Mouse (Mus musculus): ENCODE measurements around the gene Gdf3. TPM values are rescaled to one million over a fixed set of nuclear protein-coding genes. Genes with fewer than 3 reads are reported as not detected.
A peak's percentile ranks its signal among the peaks of the same experiment; 100 is the strongest.
"Not testable (repeated sequence)": the region's sequence is repeated elsewhere in the genome, so short reads cannot be mapped to it uniquely, and the experiment has no call there.

Gdf3 gene
- 0.06 TPM in 1 of 2 replicates, not detected in the other for polyA plus RNA-seq (2015; fragmentation: Nextera tagmentation; extraction: Ambion mirVana)

DNA sequence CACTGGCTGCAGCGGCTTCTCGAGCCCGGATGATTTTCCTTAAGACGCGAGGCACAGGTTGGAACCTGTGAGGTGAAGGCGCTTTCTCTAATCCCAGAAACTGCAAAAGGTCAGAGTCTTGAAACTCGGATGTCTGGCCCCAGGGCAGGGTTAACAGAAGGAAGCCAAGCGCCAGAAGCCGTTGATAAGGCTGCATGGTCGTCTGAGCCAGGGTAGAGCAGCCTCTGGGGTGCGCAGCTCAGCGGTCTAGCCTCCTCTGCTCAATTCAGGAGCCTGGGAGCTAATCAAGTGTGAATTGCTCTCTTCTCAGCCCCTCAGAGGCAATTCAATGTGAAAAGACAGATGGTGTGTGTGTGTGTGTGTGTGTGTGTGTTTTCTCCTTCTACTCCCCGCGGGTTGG, at the start of gene Gdf3:
Gene Gdf3 (minus strand): TSS at position 317 of the 400 bp plus-strand sequence.
- Histone ChIP-seq H3K4me2 (no peak within 1 kb of the TSS), H3K4me3 (no peak within 1 kb of the TSS), H3K9ac (no peak within 1 kb of the TSS), H3K27me3 (no peaks in the 10 kb centered on the region), H3K36me3 (no peaks in the 10 kb centered on the region), H3K27ac (replicated peaks) (no peak within 1 kb of the TSS), H3K4me1 (replicated peaks) (no peaks in the 10 kb centered on the region), H3K9me3 (no peaks in the 10 kb centered on the region)
- ATAC-seq (ENCODE audit: low FRiP score, low read depth) = no peak
- 60% methylated on average over 14 of the region's 14 CpGs for WGBS

DNA sequence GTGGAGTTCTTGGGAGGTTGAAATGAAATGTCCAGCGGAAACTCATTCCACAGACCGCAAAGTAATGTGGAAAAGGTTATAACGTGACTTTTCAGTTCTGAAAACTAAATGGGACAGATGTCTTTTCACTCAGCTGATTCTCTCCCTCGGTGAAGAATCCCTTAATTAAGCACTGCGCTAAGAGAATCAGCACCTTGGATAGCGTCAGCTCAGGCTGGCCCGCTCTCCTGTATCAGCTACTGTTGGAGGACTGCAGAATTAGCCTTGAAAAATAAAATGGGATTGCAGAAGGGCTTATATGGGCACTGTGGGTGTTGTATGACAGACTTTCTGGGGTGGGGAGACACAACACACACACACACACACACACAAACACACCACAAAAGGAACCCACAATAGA, 49.7 kb upstream of the Gdf3 start:
- 20% methylated on average over 7 of the region's 7 CpGs for WGBS
- ATAC-seq (ENCODE audit: low FRiP score, low read depth) = no peak
- H3K9ac ChIP-seq = no peak overlapping the region
- 0 out of 2 replicates have a peak, but pooled peaks cover 6% of the 10 kb centered on the region for H3K27me3 ChIP-seq
- H3K9me3 ChIP-seq = no peaks in the 10 kb centered on the region
- H3K4me3 ChIP-seq = no peak overlapping the region
- no peaks in the 10 kb centered on the region for H3K4me1 ChIP-seq (replicated peaks)
- H3K36me3 ChIP-seq = no peaks in the 10 kb centered on the region
- no peak overlapping the region for H3K4me2 ChIP-seq
- no peak overlapping the region for H3K27ac ChIP-seq (replicated peaks)

DNA sequence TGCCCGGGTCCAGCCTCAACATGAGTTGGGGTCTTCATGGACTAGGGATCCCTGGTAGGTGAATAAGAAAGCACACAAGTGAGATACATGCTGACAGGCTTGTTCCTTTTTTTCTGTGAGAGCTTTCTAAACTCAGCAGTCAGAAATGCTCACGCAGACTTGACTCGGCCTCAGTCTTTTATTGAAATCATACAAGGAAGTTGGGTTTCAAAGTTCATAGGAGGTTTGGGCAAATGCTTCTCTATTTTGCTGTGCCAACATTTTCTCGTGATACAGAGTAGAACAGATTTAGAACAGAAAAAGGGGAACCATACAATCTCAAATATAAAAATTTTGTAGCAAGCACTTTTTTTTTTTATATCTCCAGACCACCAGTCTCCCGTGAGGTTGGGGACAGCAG, 47.7 kb upstream of the Gdf3 start:
- H3K9me3 ChIP-seq = no peaks in the 10 kb centered on the region
- H3K4me3 ChIP-seq = no peak overlapping the region
- no peak overlapping the region for H3K27ac ChIP-seq (replicated peaks)
- no peak for ATAC-seq (ENCODE audit: low FRiP score, low read depth)
- H3K4me1 ChIP-seq (replicated peaks) = no peaks in the 10 kb centered on the region
- H3K36me3 ChIP-seq = no peaks in the 10 kb centered on the region
- 0 out of 2 replicates have a peak, but pooled peaks cover 6% of the 10 kb centered on the region for H3K27me3 ChIP-seq
- no peak overlapping the region for H3K4me2 ChIP-seq
- H3K9ac ChIP-seq = no peak overlapping the region
- WGBS = 90% methylated on average over 5 of the region's 5 CpGs

DNA sequence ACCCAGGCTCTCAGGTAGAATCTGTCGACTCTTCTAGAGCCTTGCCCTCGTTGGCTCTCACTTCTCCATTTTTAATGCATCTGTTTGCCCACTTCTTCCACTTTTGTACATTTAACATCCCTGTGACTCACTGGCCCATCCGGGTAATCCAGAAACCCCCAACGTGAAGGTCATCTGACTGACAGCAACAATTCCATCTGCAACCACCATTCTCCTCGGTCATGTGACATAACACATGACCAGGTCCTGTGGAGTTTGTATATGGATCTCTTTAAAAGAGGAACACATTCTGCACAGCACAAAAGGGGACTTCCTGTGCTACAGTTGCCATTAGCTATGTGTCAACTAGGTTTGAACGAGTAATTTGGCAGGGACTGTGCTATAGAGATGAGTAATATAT, 44.4 kb upstream of the Gdf3 start:
- Histone ChIP-seq H3K9me3 (no peaks in the 10 kb centered on the region), H3K4me2 (no peak overlapping the region), H3K9ac (no peak overlapping the region), H3K4me1 (replicated peaks) (no peaks in the 10 kb centered on the region), H3K27me3 (no peaks in the 10 kb centered on the region), H3K36me3 (no peaks in the 10 kb centered on the region), H3K4me3 (no peak overlapping the region), H3K27ac (replicated peaks) (no peak overlapping the region)
- 81% methylated on average over 6 of the region's 6 CpGs for WGBS
- no peak for ATAC-seq (ENCODE audit: low FRiP score, low read depth)

DNA sequence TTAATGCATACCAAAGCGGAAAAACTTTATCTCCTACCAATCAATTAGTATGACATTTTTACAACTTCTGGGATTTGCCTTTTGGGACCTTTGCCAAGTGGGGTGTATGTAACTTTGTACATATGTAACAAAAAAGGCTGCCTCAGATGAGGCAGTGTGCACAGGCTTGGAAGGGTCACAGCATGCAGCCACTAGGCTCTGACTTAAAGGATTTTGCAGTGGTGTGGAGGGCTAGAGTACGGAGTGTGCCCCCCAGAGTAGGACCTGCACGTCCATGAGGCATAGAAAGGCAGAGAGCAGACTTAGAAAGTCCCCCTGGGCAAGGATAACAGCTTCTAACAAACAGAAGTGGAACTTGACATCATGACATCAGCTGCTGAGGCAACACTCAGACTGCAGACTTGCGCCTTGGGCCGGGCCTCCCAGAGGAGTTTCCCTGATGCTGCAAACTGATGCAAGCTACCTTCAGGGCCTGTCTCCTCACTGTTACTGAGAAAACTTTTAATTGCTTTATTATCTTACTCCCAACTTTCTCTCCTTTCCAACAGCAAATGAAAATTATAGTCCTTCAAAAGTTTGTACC, 40.6 kb upstream of the Gdf3 start:
- no peaks in the 10 kb centered on the region for H3K36me3 ChIP-seq
- H3K4me2 ChIP-seq = no peak overlapping the region
- H3K27me3 ChIP-seq = no peaks in the 10 kb centered on the region
- no peak overlapping the region for H3K27ac ChIP-seq (replicated peaks)
- WGBS = 75% methylated on average over 5 of the region's 5 CpGs
- no peak overlapping the region for H3K4me3 ChIP-seq
- H3K9me3 ChIP-seq = no peaks in the 10 kb centered on the region
- no peaks in the 10 kb centered on the region for H3K4me1 ChIP-seq (replicated peaks)
- no peak overlapping the region for H3K9ac ChIP-seq
- no peak for ATAC-seq (ENCODE audit: low FRiP score, low read depth)

DNA sequence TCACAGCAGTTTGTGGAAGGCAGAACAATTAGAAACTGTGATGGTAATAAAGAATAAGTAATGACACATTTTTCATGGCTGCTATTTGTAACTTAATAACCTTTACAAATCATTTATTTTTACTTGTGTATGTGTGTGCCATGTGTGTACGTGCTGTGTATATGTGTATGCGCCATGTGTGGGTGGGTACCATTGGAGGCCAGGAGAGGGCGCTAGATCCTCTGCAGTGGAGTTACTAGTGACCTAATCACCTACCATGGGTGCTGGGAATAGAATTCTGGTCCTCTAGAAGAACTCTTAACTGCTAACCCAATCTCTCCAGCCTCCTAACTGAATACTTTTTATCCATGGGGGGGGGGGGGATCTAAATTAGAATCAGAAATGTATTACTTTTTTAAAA, 40.0 kb upstream of the Gdf3 start:
- Histone ChIP-seq H3K36me3 (no peaks in the 10 kb centered on the region), H3K27ac (replicated peaks) (no peak overlapping the region), H3K4me3 (no peak overlapping the region), H3K9ac (no peak overlapping the region), H3K27me3 (no peaks in the 10 kb centered on the region), H3K9me3 (no peaks in the 10 kb centered on the region), H3K4me2 (no peak overlapping the region), H3K4me1 (replicated peaks) (no peaks in the 10 kb centered on the region)
- WGBS = 79% methylated on average over 3 of the region's 3 CpGs
- no peak for ATAC-seq (ENCODE audit: low FRiP score, low read depth)

DNA sequence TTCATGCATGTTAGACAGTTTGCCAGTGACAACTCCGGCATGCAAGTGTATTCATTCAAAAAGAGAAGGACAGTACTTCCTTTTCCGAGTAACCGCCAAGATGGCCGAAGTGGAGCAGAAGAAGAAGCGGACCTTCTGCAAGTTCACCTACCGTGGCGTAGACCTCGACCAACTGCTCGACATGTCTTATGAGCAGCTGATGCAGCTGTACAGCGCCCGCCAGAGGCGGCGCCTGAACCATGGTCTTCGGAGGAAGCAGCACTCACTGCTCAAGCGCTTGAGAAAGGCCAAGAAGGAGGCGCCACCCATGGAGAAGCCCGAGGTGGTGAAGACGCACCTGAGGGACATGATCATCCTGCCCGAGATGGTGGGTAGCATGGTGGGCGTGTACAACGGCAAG, 34.3 kb upstream of the Gdf3 start:
- H3K4me1 ChIP-seq (replicated peaks); H3K4me2 ChIP-seq; H3K27me3 ChIP-seq; H3K27ac ChIP-seq (replicated peaks); ATAC-seq (ENCODE audit: low FRiP score, low read depth); H3K9ac ChIP-seq; H3K4me3 ChIP-seq; H3K9me3 ChIP-seq; H3K36me3 ChIP-seq: not testable (repeated sequence)
- WGBS = 92% methylated on average over 21 of the region's 21 CpGs

DNA sequence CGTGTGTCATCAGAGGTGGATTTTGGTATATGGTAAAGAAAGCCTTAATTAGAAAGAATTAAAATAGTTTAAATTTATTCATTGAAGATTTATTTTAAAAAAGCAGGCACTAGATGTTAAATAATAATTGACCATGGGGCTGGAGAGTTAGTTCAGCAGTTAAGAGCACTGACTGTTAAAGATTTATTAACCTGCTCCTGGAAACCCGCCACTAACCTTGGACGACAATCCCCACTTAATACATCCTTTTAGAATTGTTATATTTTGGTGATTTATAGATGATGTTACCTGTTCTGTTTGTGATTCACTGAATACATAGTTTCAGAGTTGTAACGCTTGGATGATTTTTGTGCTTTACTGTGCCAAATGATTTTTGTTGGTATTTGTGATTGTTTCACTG, 27.7 kb upstream of the Gdf3 start:
- not testable (repeated sequence) for H3K4me1 ChIP-seq (replicated peaks); ATAC-seq (ENCODE audit: low FRiP score, low read depth); H3K9me3 ChIP-seq; H3K9ac ChIP-seq; H3K4me2 ChIP-seq; H3K4me3 ChIP-seq; H3K36me3 ChIP-seq; H3K27me3 ChIP-seq; H3K27ac ChIP-seq (replicated peaks)
- WGBS = 83% methylated on average over 4 of the region's 4 CpGs

DNA sequence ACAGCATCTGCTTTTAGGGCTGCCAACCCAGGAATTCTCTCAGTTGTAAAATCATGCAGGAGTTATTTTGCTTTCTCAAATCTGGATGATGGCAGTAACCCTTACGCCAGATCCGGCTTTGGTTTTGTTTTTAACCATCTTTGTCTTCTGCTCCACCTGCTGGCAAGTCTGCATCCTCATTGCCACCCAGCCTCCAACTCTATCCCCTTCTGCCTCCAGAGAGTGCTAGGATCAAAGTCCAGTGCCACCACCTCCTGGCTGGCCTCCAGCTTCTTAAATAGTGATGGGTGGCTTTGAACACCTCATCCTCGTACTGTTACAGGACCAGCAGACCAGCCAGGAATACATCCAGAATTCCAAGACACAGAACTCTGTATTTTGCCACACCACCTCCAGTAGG, 26.8 kb upstream of the Gdf3 start:
- no peak for ATAC-seq (ENCODE audit: low FRiP score, low read depth)
- Histone ChIP-seq H3K9me3 (no peaks in the 10 kb centered on the region), H3K27me3 (no peaks in the 10 kb centered on the region), H3K4me3 (no peak overlapping the region), H3K27ac (replicated peaks) (no peak overlapping the region), H3K4me1 (replicated peaks) (no peaks in the 10 kb centered on the region), H3K9ac (no peak overlapping the region), H3K36me3 (no peaks in the 10 kb centered on the region), H3K4me2 (no peak overlapping the region)
- 82% methylated on average over 3 of the region's 3 CpGs for WGBS

DNA sequence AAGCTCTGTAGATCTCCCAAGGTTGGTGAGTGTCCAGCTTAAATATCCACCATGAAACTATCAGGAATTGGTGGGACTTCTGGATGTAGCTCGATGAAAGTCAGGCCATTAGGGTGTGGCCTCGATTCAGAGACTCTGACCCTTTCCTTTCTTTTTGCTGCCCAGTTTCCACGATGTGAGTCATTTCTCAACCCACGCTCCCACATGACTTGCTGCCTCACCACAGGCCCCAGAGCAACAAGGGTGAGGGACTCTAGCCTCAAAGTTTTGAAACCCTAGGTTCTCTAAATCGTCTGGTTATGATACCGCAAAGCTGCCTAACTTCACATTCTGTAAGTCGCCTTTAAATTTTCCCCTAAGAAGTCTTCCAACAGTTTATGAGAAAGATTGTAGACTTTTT, 25.4 kb upstream of the Gdf3 start:
- no peak for ATAC-seq (ENCODE audit: low FRiP score, low read depth)
- Histone ChIP-seq H3K27me3 (no peaks in the 10 kb centered on the region), H3K9ac (no peak overlapping the region), H3K4me3 (no peak overlapping the region), H3K4me1 (replicated peaks) (no peaks in the 10 kb centered on the region), H3K9me3 (no peaks in the 10 kb centered on the region), H3K4me2 (no peak overlapping the region), H3K27ac (replicated peaks) (no peak overlapping the region), H3K36me3 (no peaks in the 10 kb centered on the region)
- 86% methylated on average over 7 of the region's 7 CpGs for WGBS

DNA sequence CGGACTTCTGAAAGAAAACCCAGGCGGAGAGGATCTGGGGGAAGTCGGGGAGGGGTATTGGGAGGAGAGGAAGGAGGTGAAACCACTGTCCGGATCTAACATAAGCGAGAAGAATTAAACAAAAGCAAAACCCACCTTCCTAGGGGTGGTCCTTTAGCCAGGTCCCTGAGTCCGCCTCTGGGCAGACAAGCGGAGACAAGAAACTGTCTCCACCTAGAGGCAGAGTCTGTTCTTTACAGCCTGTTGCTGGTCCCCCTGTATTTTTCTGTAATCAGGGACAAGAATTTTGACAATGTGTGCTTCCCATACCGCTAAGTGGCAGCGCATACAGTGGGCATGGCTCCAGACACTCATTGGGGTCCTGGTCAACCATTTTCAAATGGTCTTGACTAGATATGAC, 23.5 kb upstream of the Gdf3 start:
- ATAC-seq (ENCODE audit: low FRiP score, low read depth) = no peak
- WGBS = 59% methylated on average over 9 of the region's 9 CpGs
- H3K27me3 ChIP-seq = no peaks in the 10 kb centered on the region
- no peaks in the 10 kb centered on the region for H3K9me3 ChIP-seq
- H3K36me3 ChIP-seq = no peaks in the 10 kb centered on the region
- H3K4me2 ChIP-seq = no peak overlapping the region
- no peak overlapping the region for H3K9ac ChIP-seq
- no peak overlapping the region for H3K4me3 ChIP-seq
- no peak overlapping the region for H3K27ac ChIP-seq (replicated peaks)
- H3K4me1 ChIP-seq (replicated peaks) = no peaks in the 10 kb centered on the region

DNA sequence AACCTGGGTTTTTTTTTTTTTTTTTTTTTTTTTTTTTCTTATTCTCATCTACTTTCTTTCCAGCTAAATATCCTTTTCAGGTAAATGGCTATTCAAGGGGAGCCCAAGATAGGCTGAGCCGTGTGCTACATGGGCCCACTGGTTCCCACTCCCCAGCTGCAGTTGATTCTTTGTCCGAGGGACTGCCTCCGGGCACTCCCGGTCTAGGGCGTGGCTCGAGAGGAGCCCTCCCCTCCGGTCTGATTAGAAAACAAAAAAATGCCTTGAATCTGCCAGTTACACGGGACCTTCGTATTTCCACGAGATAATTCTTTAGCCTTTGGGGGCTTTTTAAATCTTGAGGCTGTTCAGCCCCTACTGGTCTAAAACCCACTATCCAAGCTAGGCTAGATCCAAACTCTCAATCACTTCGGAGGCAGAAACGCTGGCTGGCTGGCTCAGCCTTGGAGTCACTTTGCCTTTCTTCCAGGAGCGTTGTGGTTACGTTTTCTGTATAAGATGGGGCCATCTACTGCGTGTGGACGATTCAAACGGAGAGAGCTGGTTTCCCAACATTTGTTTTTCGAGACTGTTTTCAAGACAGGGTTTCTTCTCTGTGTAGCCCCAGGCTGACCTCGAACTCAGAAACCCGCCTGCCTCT, 17.7 kb upstream of the Gdf3 start:
- Histone ChIP-seq H3K36me3 (no peaks in the 10 kb centered on the region), H3K4me3 (peak overlapping the region; percentile 18; the same call in 1 of the 2 replicates), H3K27ac (replicated peaks) (no peak overlapping the region), H3K9me3 (no peaks in the 10 kb centered on the region), H3K4me2 (peak overlapping the region; percentile 46), H3K9ac (no peak overlapping the region), H3K27me3 (no peaks in the 10 kb centered on the region), H3K4me1 (replicated peaks) (no peaks in the 10 kb centered on the region)
- ATAC-seq (ENCODE audit: low FRiP score, low read depth) = no peak
- WGBS = 33% methylated on average over 20 of the region's 20 CpGs

DNA sequence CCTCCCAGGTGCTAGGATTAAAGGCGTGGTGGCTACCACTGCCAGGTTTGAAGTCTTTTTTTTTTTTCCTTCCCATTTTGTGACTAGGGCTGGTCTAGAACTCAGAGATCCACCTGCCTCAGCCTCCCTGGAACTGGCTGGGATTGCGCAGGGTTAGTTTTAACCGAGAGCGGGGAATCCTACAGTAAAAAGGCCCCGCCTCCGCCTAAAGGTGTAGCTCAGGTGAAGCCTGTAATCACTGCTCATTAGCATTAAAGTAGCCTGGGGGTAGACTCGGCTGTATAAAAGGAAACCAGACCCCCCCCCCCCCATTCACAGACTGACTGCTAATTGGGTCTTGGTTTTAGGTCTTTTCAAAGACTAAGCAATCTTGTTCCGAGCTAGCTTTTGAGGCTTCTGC, 16.2 kb upstream of the Gdf3 start, which contains the start of gene Dppa3:
Gene Dppa3 (plus strand): TSS at position 301 of the 400 bp plus-strand sequence.
- H3K36me3 ChIP-seq = no peaks in the 10 kb centered on the region
- ATAC-seq (ENCODE audit: low FRiP score, low read depth) = no peak
- 90% methylated on average over 8 of the region's 8 CpGs for WGBS
- H3K27me3 ChIP-seq = no peaks in the 10 kb centered on the region
- H3K9ac ChIP-seq = no peak within 1 kb of the TSS
- H3K4me3 ChIP-seq = no peak within 1 kb of the TSS
- H3K27ac ChIP-seq (replicated peaks) = no peak within 1 kb of the TSS
- H3K9me3 ChIP-seq = no peaks in the 10 kb centered on the region
- H3K4me2 ChIP-seq = peak within 1 kb of the TSS; percentile 46
- no peaks in the 10 kb centered on the region for H3K4me1 ChIP-seq (replicated peaks)

Measured in hindbrain, embryonic 15.5 days (tissue).